Mouse (Mus musculus): ENCODE data around the gene Surf4. TPM values are rescaled to one million over a fixed set of nuclear protein-coding genes. Genes with fewer than 3 reads are reported as not detected.
A peak's percentile ranks its signal among the peaks of the same experiment; 100 is the strongest.

Gene Surf4
- total RNA-seq, 1 experiment = 234 TPM

DNA sequence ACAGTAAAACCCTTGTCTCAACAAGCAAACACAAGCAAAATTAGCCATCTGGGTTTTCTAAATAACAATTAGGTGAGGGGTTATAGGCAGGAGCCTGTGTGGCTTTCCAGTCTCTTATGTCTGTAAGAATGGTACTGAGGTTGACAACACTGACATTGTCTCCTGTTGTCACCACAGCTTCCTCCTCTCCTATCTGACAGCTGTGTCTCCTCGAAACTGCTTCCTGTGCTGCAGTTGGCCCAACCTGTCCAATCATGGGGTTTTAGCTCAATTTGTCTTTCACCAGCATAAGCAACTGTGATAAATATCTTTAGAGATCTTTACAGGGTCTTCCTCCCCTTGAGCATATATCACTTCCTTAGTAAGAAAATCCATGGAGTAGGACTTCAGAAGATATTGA lies 2.7 kb upstream of the Surf4 start:
- Histone ChIP-seq H3K27ac (ENCODE audit: insufficient read depth, low read depth, low read length, poor library complexity, severe bottlenecking) (no peak overlapping the region), H3K4me1 (ENCODE audit: control insufficient read depth in 2 of 2, insufficient read depth in 2 of 2, low read length in 2 of 2, poor library complexity in 1 of 2) (peaks cover 2 to 7% of the 10 kb centered on the region in 2 experiments; a peak in 2 of 4 replicates), H3K9ac (ENCODE audit: insufficient read depth, low read depth, low read length, poor library complexity, severe bottlenecking) (no peak overlapping the region), H3K4me3 (ENCODE audit: insufficient read depth in 1 of 2, low read depth in 1 of 2, low read length in 2 of 2, poor library complexity in 1 of 2, severe bottlenecking in 1 of 2) (no peak overlapping the region), H3K9me3 (ENCODE audit: control insufficient read depth, insufficient read depth, low read depth, low read length) (no peaks in the 10 kb centered on the region), H3K36me3 (ENCODE audit: control insufficient read depth, insufficient read depth, low read length, poor library complexity, severe bottlenecking) (peaks cover 3% of the 10 kb centered on the region; the same call in 1 of the 2 replicates)
- in situ Hi-C loops (cut with MboI; ENCODE audit: low sequenced_read_pairs in 2 of 2, unreplicated experiment in 2 of 2) = no loop called here
- DNase-seq (ENCODE audit: low read depth, low spot score) = no peak
- TF ChIP-seq CHD2 (IDR thresholded peaks at IDR 0.05; ENCODE audit: low read depth, low read length) = no peak
- no peak for TF ChIP-seq HCFC1 (IDR thresholded peaks at IDR 0.05; ENCODE audit: borderline replicate concordance, insufficient read depth, low read length)
- no peak for TF ChIP-seq ZNF384 (IDR thresholded peaks at IDR 0.05; ENCODE audit: low read depth, low read length)
- TF ChIP-seq MAFK (IDR thresholded peaks at IDR 0.05; ENCODE audit: insufficient read depth, low read depth, low read length) = no peak
- TF ChIP-seq ZC3H11A (IDR thresholded peaks at IDR 0.05; ENCODE audit: borderline replicate concordance, low read depth, low read length) = no peak

DNA sequence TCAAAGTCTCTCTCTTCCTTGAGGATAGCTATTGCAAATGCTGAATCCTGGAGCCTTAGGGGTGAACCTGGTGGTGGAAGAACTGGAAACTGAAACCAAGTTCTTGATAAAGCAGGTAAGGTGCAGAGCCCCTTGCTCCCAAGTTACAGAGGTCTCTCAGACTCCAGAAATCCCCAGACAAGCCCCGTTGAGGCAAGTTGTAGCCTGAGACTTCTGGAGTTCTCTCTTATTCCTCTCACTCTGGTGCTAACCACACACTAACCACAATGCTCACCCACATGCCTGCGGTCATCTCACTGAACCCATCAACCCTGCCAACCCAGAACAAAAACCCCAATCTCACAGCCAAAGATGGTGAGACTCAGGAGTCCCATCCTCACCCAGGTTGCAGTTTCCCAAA lies 1.6 kb upstream of the Surf4 start:
- H3K27ac ChIP-seq (ENCODE audit: insufficient read depth, low read depth, low read length, poor library complexity, severe bottlenecking) = no peak overlapping the region
- H3K4me1 ChIP-seq (ENCODE audit: control insufficient read depth in 2 of 2, insufficient read depth in 2 of 2, low read length in 2 of 2, poor library complexity in 1 of 2) = peaks cover 2 to 7% of the 10 kb centered on the region in 2 experiments; a peak in 2 of 4 replicates
- no peak for TF ChIP-seq ZC3H11A (IDR thresholded peaks at IDR 0.05; ENCODE audit: borderline replicate concordance, low read depth, low read length)
- no peak for TF ChIP-seq ZNF384 (IDR thresholded peaks at IDR 0.05; ENCODE audit: low read depth, low read length)
- TF ChIP-seq MAFK (IDR thresholded peaks at IDR 0.05; ENCODE audit: insufficient read depth, low read depth, low read length) = no peak
- no peak for TF ChIP-seq HCFC1 (IDR thresholded peaks at IDR 0.05; ENCODE audit: borderline replicate concordance, insufficient read depth, low read length)
- no peak for TF ChIP-seq CHD2 (IDR thresholded peaks at IDR 0.05; ENCODE audit: low read depth, low read length)
- no peaks in the 10 kb centered on the region for H3K9me3 ChIP-seq (ENCODE audit: control insufficient read depth, insufficient read depth, low read depth, low read length)
- H3K36me3 ChIP-seq (ENCODE audit: control insufficient read depth, insufficient read depth, low read length, poor library complexity, severe bottlenecking) = peaks cover 5% of the 10 kb centered on the region
- DNase-seq (ENCODE audit: low read depth, low spot score) = no peak
- H3K9ac ChIP-seq (ENCODE audit: insufficient read depth, low read depth, low read length, poor library complexity, severe bottlenecking) = no peak overlapping the region
- in situ Hi-C loops (cut with MboI; ENCODE audit: low sequenced_read_pairs in 2 of 2, unreplicated experiment in 2 of 2) = no loop called here
- no peak overlapping the region for H3K4me3 ChIP-seq (ENCODE audit: insufficient read depth in 1 of 2, low read depth in 1 of 2, low read length in 2 of 2, poor library complexity in 1 of 2, severe bottlenecking in 1 of 2)

GRCm38 (mm10) chr2:26932473-26933303 lies 1.0 kb downstream of the Surf4 start:
- H3K27ac ChIP-seq (ENCODE audit: insufficient read depth, low read depth, low read length, poor library complexity, severe bottlenecking) = peak overlapping the region; percentile 74
- TF ChIP-seq HCFC1 (IDR thresholded peaks at IDR 0.05; ENCODE audit: borderline replicate concordance, insufficient read depth, low read length) (no peak), ZNF384 (IDR thresholded peaks at IDR 0.05; ENCODE audit: low read depth, low read length) (no peak), MAFK (IDR thresholded peaks at IDR 0.05; ENCODE audit: insufficient read depth, low read depth, low read length) (no peak), ZC3H11A (IDR thresholded peaks at IDR 0.05; ENCODE audit: borderline replicate concordance, low read depth, low read length) (no peak), CHD2 (IDR thresholded peaks at IDR 0.05; ENCODE audit: low read depth, low read length) (no peak)
- in situ Hi-C loops (cut with MboI; ENCODE audit: low sequenced_read_pairs in 2 of 2, unreplicated experiment in 2 of 2) = no loop called here

GRCm38 (mm10) chr2:26930390-26930789 lies 3.3 kb downstream of the Surf4 start:
- in situ Hi-C loops (cut with MboI; ENCODE audit: low sequenced_read_pairs in 2 of 2, unreplicated experiment in 2 of 2) = no loop called here
- Histone ChIP-seq H3K36me3 (ENCODE audit: control insufficient read depth, insufficient read depth, low read length, poor library complexity, severe bottlenecking) (peaks cover 21% of the 10 kb centered on the region), H3K4me3 (ENCODE audit: insufficient read depth in 1 of 2, low read depth in 1 of 2, low read length in 2 of 2, poor library complexity in 1 of 2, severe bottlenecking in 1 of 2) (no peak overlapping the region), H3K9me3 (ENCODE audit: control insufficient read depth, insufficient read depth, low read depth, low read length) (no peaks in the 10 kb centered on the region), H3K9ac (ENCODE audit: insufficient read depth, low read depth, low read length, poor library complexity, severe bottlenecking) (no peak overlapping the region), H3K4me1 (ENCODE audit: control insufficient read depth in 2 of 2, insufficient read depth in 2 of 2, low read length in 2 of 2, poor library complexity in 1 of 2) (peaks cover 2 to 7% of the 10 kb centered on the region in 2 experiments; a peak in 2 of 4 replicates), H3K27ac (ENCODE audit: insufficient read depth, low read depth, low read length, poor library complexity, severe bottlenecking) (no peak overlapping the region)
- DNase-seq (ENCODE audit: low read depth, low spot score) = peak; percentile 69
- TF ChIP-seq HCFC1 (IDR thresholded peaks at IDR 0.05; ENCODE audit: borderline replicate concordance, insufficient read depth, low read length) (no peak), MAFK (IDR thresholded peaks at IDR 0.05; ENCODE audit: insufficient read depth, low read depth, low read length) (peak; percentile 84), ZC3H11A (IDR thresholded peaks at IDR 0.05; ENCODE audit: borderline replicate concordance, low read depth, low read length) (peak; percentile 61; the same call in 1 of the 2 replicates), CHD2 (IDR thresholded peaks at IDR 0.05; ENCODE audit: low read depth, low read length) (no peak), ZNF384 (IDR thresholded peaks at IDR 0.05; ENCODE audit: low read depth, low read length) (no peak)

More at GRCm38 (mm10) chr2:26932473-26933303, 1.0 kb downstream of the Surf4 start:
- no peaks in the 10 kb centered on the region for H3K9me3 ChIP-seq (ENCODE audit: control insufficient read depth, insufficient read depth, low read depth, low read length)
- peak overlapping the region; percentile 94 for H3K4me3 ChIP-seq (ENCODE audit: insufficient read depth in 1 of 2, low read depth in 1 of 2, low read length in 2 of 2, poor library complexity in 1 of 2, severe bottlenecking in 1 of 2)
- peak overlapping the region; percentile 94 for H3K9ac ChIP-seq (ENCODE audit: insufficient read depth, low read depth, low read length, poor library complexity, severe bottlenecking)
- DNase-seq (ENCODE audit: low read depth, low spot score) = no peak
- peaks cover 9% of the 10 kb centered on the region for H3K36me3 ChIP-seq (ENCODE audit: control insufficient read depth, insufficient read depth, low read length, poor library complexity, severe bottlenecking)
- peaks cover 2 to 7% of the 10 kb centered on the region in 2 experiments; a peak in 2 of 4 replicates for H3K4me1 ChIP-seq (ENCODE audit: control insufficient read depth in 2 of 2, insufficient read depth in 2 of 2, low read length in 2 of 2, poor library complexity in 1 of 2)

Data from ES-E14 (cell line).